Mouse (Mus musculus) embryonic fibroblast, embryonic 13.5 days (primary cell): ENCODE measurements around the gene Iglon5.

Experiments used
- CTCF ChIP-seq: IDR thresholded peaks from 2 replicates; pipeline ENCODE4 v1.5.1; 2011; ENCODE audit warnings: mild to moderate bottlenecking, control low read depth, low read length, moderate library complexity, borderline replicate concordance; ENCODE audit not compliant: insufficient read depth
- POLR2A ChIP-seq: IDR thresholded peaks from 2 replicates; pipeline ENCODE4 v1.6.1; 2011; ENCODE audit warnings: low read depth, mild to moderate bottlenecking, control low read depth, low read length, moderate library complexity

DNA sequence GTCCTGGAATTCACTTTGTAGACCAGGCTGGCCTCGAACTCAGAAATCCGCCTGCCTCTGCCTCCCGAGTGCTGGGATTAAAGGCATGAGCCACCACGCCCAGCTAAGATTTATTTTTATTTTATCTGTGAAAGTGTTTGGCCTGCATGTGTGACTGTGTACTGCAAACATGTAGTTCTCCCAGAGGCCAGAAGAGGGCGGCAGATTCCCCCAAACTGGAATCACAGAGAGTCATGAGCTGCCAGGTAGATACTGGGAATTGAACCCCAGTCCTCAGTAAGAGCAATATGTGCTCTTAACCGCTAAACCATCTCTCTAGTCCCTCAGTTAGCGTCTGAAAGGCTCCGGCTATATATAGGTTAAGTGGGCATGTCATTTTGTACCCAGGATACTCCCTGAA, 19.5 kb downstream of the Iglon5 start:
- no peak for TF ChIP-seq POLR2A
- no peak for TF ChIP-seq CTCF
